Mouse (Mus musculus): ENCODE results near the gene Bcl2a1a. TPM values are rescaled to one million over a fixed set of nuclear protein-coding genes. Genes with fewer than 3 reads are reported as not detected.
"Not testable (repeated sequence)": the region's sequence is repeated elsewhere in the genome, so short reads cannot be mapped to it uniquely, and the experiment has no call there.

Bcl2a1a gene
- not detected in 2 replicates for polyA plus RNA-seq (2016; fragmentation: Nextera tagmentation; extraction: Ambion mirVana)

- 90% methylated on average over 5 of the region's 5 CpGs for WGBS
- H3K4me1 ChIP-seq (replicated peaks); H3K9me3 ChIP-seq; H3K27ac ChIP-seq; H3K4me3 ChIP-seq; DNase-seq (ENCODE audit: low spot score); H3K36me3 ChIP-seq; H3K27me3 ChIP-seq (ENCODE audit: insufficient read depth, poor library complexity, severe bottlenecking): not testable (repeated sequence)
Measured at GRCm38 (mm10) chr9:88956670-88957153, at the start of gene Bcl2a1a. Gene Bcl2a1a, plus strand, starts transcription at chr9:88956900.

GRCm38 (mm10) chr9:88916576-88916975 lies 40.1 kb upstream of the Bcl2a1a start:
- H3K27ac ChIP-seq; H3K9me3 ChIP-seq; H3K4me3 ChIP-seq; H3K36me3 ChIP-seq; DNase-seq (ENCODE audit: low spot score); H3K4me1 ChIP-seq (replicated peaks); H3K27me3 ChIP-seq (ENCODE audit: insufficient read depth, poor library complexity, severe bottlenecking): not testable (repeated sequence)
- WGBS: 85% methylated on average over 5 of the region's 5 CpGs

- not testable (repeated sequence) for H3K4me3 ChIP-seq; H3K27ac ChIP-seq; H3K4me1 ChIP-seq (replicated peaks); H3K36me3 ChIP-seq; H3K9me3 ChIP-seq; DNase-seq (ENCODE audit: low spot score); H3K27me3 ChIP-seq (ENCODE audit: insufficient read depth, poor library complexity, severe bottlenecking)
- 23% methylated on average over 2 of the region's 3 CpGs for WGBS
Measured at GRCm38 (mm10) chr9:88938312-88938711, 18.4 kb upstream of the Bcl2a1a start.

- not testable (repeated sequence) for H3K4me3 ChIP-seq; H3K27ac ChIP-seq; H3K9me3 ChIP-seq; H3K27me3 ChIP-seq (ENCODE audit: insufficient read depth, poor library complexity, severe bottlenecking); DNase-seq (ENCODE audit: low spot score); H3K36me3 ChIP-seq; H3K4me1 ChIP-seq (replicated peaks)
Measured at GRCm38 (mm10) chr9:88951466-88951865, 5.2 kb upstream of the Bcl2a1a start.

- H3K27me3 ChIP-seq (ENCODE audit: insufficient read depth, poor library complexity, severe bottlenecking); H3K4me3 ChIP-seq; H3K4me1 ChIP-seq (replicated peaks); DNase-seq (ENCODE audit: low spot score); H3K9me3 ChIP-seq; H3K27ac ChIP-seq; H3K36me3 ChIP-seq: not testable (repeated sequence)
Measured at GRCm38 (mm10) chr9:88953151-88953550, 3.5 kb upstream of the Bcl2a1a start.

GRCm38 (mm10) chr9:88955224-88955623 lies 1.5 kb upstream of the Bcl2a1a start:
- H3K4me3 ChIP-seq; H3K27ac ChIP-seq; DNase-seq (ENCODE audit: low spot score); H3K36me3 ChIP-seq; H3K4me1 ChIP-seq (replicated peaks); H3K9me3 ChIP-seq; H3K27me3 ChIP-seq (ENCODE audit: insufficient read depth, poor library complexity, severe bottlenecking): not testable (repeated sequence)
- 87% methylated on average over 1 of the region's 1 CpGs for WGBS

GRCm38 (mm10) chr9:88956035-88956434 lies 665 bp upstream of the Bcl2a1a start:
- not testable (repeated sequence) for H3K27ac ChIP-seq; H3K4me1 ChIP-seq (replicated peaks); H3K27me3 ChIP-seq (ENCODE audit: insufficient read depth, poor library complexity, severe bottlenecking); H3K4me3 ChIP-seq; H3K36me3 ChIP-seq; H3K9me3 ChIP-seq; DNase-seq (ENCODE audit: low spot score)
- 96% methylated on average over 4 of the region's 4 CpGs for WGBS

- Histone ChIP-seq H3K4me1 (replicated peaks) (no peaks in the 10 kb centered on the region), H3K4me3 (no peak overlapping the region), H3K27ac (no peak overlapping the region), H3K9me3 (no peaks in the 10 kb centered on the region), H3K36me3 (no peaks in the 10 kb centered on the region), H3K27me3 (ENCODE audit: insufficient read depth, poor library complexity, severe bottlenecking) (no peaks in the 10 kb centered on the region)
- WGBS: 84% methylated on average over 3 of the region's 3 CpGs
- DNase-seq (ENCODE audit: low spot score): no peak
Measured at GRCm38 (mm10) chr9:88958891-88959290, 2.2 kb downstream of the Bcl2a1a start.

GRCm38 (mm10) chr9:88959981-88960380 lies 3.3 kb downstream of the Bcl2a1a start:
- not testable (repeated sequence) for H3K27me3 ChIP-seq (ENCODE audit: insufficient read depth, poor library complexity, severe bottlenecking); H3K9me3 ChIP-seq; DNase-seq (ENCODE audit: low spot score); H3K36me3 ChIP-seq; H3K4me3 ChIP-seq; H3K4me1 ChIP-seq (replicated peaks); H3K27ac ChIP-seq
- 73% methylated on average over 1 of the region's 1 CpGs for WGBS

- not testable (repeated sequence) for H3K4me3 ChIP-seq; H3K9me3 ChIP-seq; H3K4me1 ChIP-seq (replicated peaks); H3K27me3 ChIP-seq (ENCODE audit: insufficient read depth, poor library complexity, severe bottlenecking); H3K36me3 ChIP-seq; H3K27ac ChIP-seq; DNase-seq (ENCODE audit: low spot score)
- WGBS: 75% methylated on average over 1 of the region's 6 CpGs
Measured at GRCm38 (mm10) chr9:88966462-88966861, 9.8 kb downstream of the Bcl2a1a start.

GRCm38 (mm10) chr9:88969502-88969901 lies 12.8 kb downstream of the Bcl2a1a start:
- not testable (repeated sequence) for H3K27ac ChIP-seq; H3K27me3 ChIP-seq (ENCODE audit: insufficient read depth, poor library complexity, severe bottlenecking); H3K4me3 ChIP-seq; H3K36me3 ChIP-seq; H3K9me3 ChIP-seq; DNase-seq (ENCODE audit: low spot score); H3K4me1 ChIP-seq (replicated peaks)
- whole genome bisulfite sequencing: 67% methylated on average over 2 of the region's 2 CpGs

- not testable (repeated sequence) for H3K36me3 ChIP-seq; DNase-seq (ENCODE audit: low spot score); H3K4me1 ChIP-seq (replicated peaks); H3K9me3 ChIP-seq; H3K27me3 ChIP-seq (ENCODE audit: insufficient read depth, poor library complexity, severe bottlenecking); H3K4me3 ChIP-seq; H3K27ac ChIP-seq
- 87% methylated on average over 4 of the region's 4 CpGs for WGBS
Measured at GRCm38 (mm10) chr9:88976875-88977274, 20.2 kb downstream of the Bcl2a1a start.

GRCm38 (mm10) chr9:88979781-88980180 lies 23.1 kb downstream of the Bcl2a1a start:
- WGBS: 96% methylated on average over 2 of the region's 2 CpGs
- H3K9me3 ChIP-seq; DNase-seq (ENCODE audit: low spot score); H3K27me3 ChIP-seq (ENCODE audit: insufficient read depth, poor library complexity, severe bottlenecking); H3K27ac ChIP-seq; H3K36me3 ChIP-seq; H3K4me1 ChIP-seq (replicated peaks); H3K4me3 ChIP-seq: not testable (repeated sequence)

- not testable (repeated sequence) for H3K4me3 ChIP-seq; DNase-seq (ENCODE audit: low spot score); H3K27me3 ChIP-seq (ENCODE audit: insufficient read depth, poor library complexity, severe bottlenecking)
Measured at GRCm38 (mm10) chr9:89001541-89001940, 44.8 kb downstream of the Bcl2a1a start.

More at GRCm38 (mm10) chr9:89001541-89001940, 44.8 kb downstream of the Bcl2a1a start:
- not testable (repeated sequence) for H3K27ac ChIP-seq; H3K9me3 ChIP-seq; H3K4me1 ChIP-seq (replicated peaks); H3K36me3 ChIP-seq

Data from hindbrain, embryonic 10.5 days (tissue).